Mouse (Mus musculus) liver, postnatal 0 days (tissue): ENCODE data around the gene Cops7b. TPM values are rescaled to one million over a fixed set of nuclear protein-coding genes. Genes with fewer than 3 reads are reported as not detected.
"Not testable (repeated sequence)": the region's sequence is repeated elsewhere in the genome, so short reads cannot be mapped to it uniquely, and the experiment has no call there.

Experiments used
- ATAC-seq: fragments of 200-750 bp; cut with Nextera tagmentation; 2 replicates; pipeline ENCODE4 v1.8.0; 2017; ENCODE audit warnings: mild to moderate bottlenecking, moderate library complexity
- DNase-seq: peaks from one replicate; pipeline ENCODE4 v3.0.0-alpha.2; 2016
- H3K27ac ChIP-seq: fragments of 300-500 bp; sonication (generic); 2 replicates; pipeline ENCODE4 v1.5.1; 2014; ENCODE audit warnings: antibody characterized with exemption, moderate library complexity, mild to moderate bottlenecking, low read depth
- H3K27me3 ChIP-seq: fragments of 300-500 bp; sonication (generic); 2 replicates; pipeline ENCODE4 v1.6.1; 2014; ENCODE audit warnings: low read length, control low read depth, mixed read lengths; ENCODE audit not compliant: insufficient read depth
- H3K36me3 ChIP-seq: fragments of 300-500 bp; sonication (generic); replicated peaks from 2 replicates; pipeline ENCODE4 v1.6.1; 2014; ENCODE audit warnings: mild to moderate bottlenecking, control low read depth, low read length, moderate library complexity, mixed read lengths; ENCODE audit not compliant: insufficient read depth
- H3K4me1 ChIP-seq: fragments of 300-500 bp; sonication (generic); 2 replicates; pipeline ENCODE4 v1.6.1; 2014; ENCODE audit warnings: antibody characterized with exemption, mild to moderate bottlenecking, control low read depth; ENCODE audit not compliant: insufficient read depth
- H3K4me2 ChIP-seq: fragments of 300-500 bp; sonication (generic); 2 replicates; pipeline ENCODE4 v1.6.1; 2014; ENCODE audit warnings: low read depth, mild to moderate bottlenecking, low read length, moderate library complexity, mixed read lengths
- H3K4me3 ChIP-seq: fragments of 300-500 bp; sonication (generic); 2 replicates; pipeline ENCODE4 v1.5.1; 2014; ENCODE audit warnings: low read depth, low read length
- H3K9ac ChIP-seq: fragments of 300-500 bp; sonication (generic); replicated peaks from 2 replicates; pipeline ENCODE4 v1.6.1; 2014; ENCODE audit warnings: mild to moderate bottlenecking, moderate library complexity
- H3K9me3 ChIP-seq: fragments of 300-500 bp; sonication (generic); 2 replicates; pipeline ENCODE4 v1.6.1; 2016; ENCODE audit warnings: mild to moderate bottlenecking, control low read depth, low read length, mixed read lengths
- CTCF ChIP-seq: sonication (generic); IDR thresholded peaks from 2 replicates; pipeline ENCODE4 v1.5.1; 2016; ENCODE audit warnings: antibody characterized with exemption, low read depth
- EP300 ChIP-seq: IDR thresholded peaks from 2 replicates; pipeline ENCODE4 v1.6.1; 2016; ENCODE audit warnings: antibody characterized with exemption, low read depth, mild to moderate bottlenecking
- WGBS: fragments of 180-500 bp; shearing (Covaris S2); extraction: QIAGEN DNeasy Blood & Tissue Kit; methylation state at CpG from one replicate; pipeline ENCODE4 v1.1.7; 2014; ENCODE audit not compliant: insufficient replicate concordance; 5-methylcytosine and 5-hydroxymethylcytosine counted together
- polyA plus RNA-seq: library from polyadenylated mRNA; unstranded; fragments of >200 nt; fragmentation: Nextera tagmentation; extraction: Ambion mirVana; gene quantifications from 2 replicates; pipeline ENCODE4 v1.2.1, GENCODE M21; 2015

Cops7b gene
- 8.5 and 9.8 TPM in 2 replicates for polyA plus RNA-seq

GRCm38 (mm10) chr1:86582451-86583096, at the start of gene Cops7b, which contains the start of gene Pde6d:
Gene Cops7b (plus strand): TSS chr1:86582904.
Gene Pde6d (minus strand): TSS chr1:86582629.
- ATAC-seq (peak; percentile 97), DNase-seq (peak; percentile 93)
- Histone ChIP-seq H3K27ac (peak within 1 kb of the TSS; percentile 67), H3K9ac (peak within 1 kb of the TSS; percentile 85), H3K36me3 (no peaks in the 10 kb centered on the region), H3K4me2 (peak within 1 kb of the TSS; percentile 95), H3K4me3 (peak within 1 kb of the TSS; percentile 85), H3K27me3 (no peaks in the 10 kb centered on the region), H3K9me3 (no peaks in the 10 kb centered on the region), H3K4me1 (peaks cover 33% of the 10 kb centered on the region)
- no peak for TF ChIP-seq EP300
- TF ChIP-seq CTCF: no peak
- WGBS: under 1% methylated on average over 26 of the region's 26 CpGs

DNA sequence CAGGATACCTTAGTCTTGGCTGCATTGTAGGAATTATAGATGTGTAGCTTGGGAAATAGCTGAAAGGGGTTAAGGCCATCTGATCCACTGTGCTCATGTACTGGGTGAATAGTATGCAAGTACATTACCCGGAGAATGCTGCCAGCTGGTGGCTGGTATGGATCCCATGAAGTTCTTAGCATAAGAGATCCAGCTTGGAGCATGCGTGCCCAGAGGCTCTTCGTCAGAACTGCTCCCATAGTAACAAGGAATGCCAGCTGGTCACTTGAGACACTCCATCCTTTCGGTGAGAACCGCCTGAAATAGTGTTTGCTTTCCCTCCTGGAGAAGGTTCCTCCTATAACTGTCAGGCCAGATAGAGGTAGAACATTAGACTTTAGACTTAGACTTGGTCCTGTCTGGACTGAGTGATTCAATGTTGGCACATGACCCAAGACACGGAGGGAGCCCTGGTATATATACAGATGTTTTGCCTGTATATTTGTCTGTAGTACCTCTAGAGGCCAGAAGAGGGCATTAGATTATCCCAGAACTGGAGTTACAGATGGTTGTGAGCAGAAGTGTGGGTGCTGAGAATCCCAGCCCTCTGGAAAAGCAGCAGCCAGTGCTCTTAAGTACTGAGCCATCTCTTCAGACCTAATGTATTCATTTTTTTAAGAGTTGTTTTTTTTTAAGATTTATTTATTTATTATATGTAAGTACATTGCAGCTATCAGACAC, 49.1 kb upstream of the Cops7b start:
- H3K27ac ChIP-seq: no peak overlapping the region
- H3K4me1 ChIP-seq: peaks cover 17% of the 10 kb centered on the region
- no peak overlapping the region for H3K4me2 ChIP-seq
- H3K9ac ChIP-seq: no peak overlapping the region
- H3K27me3 ChIP-seq: no peaks in the 10 kb centered on the region
- H3K36me3 ChIP-seq: peaks cover 15% of the 10 kb centered on the region
- no peaks in the 10 kb centered on the region for H3K9me3 ChIP-seq
- WGBS: 92% methylated on average over 6 of the region's 6 CpGs
- DNase-seq (no peak), ATAC-seq (no peak)
- TF ChIP-seq EP300 (no peak), CTCF (peak; percentile 53)
- no peak overlapping the region for H3K4me3 ChIP-seq

GRCm38 (mm10) chr1:86538383-86538782, 44.3 kb upstream of the Cops7b start:
- no peak overlapping the region for H3K4me2 ChIP-seq
- peak; percentile 33 for DNase-seq
- H3K4me3 ChIP-seq: no peak overlapping the region
- H3K9me3 ChIP-seq: no peaks in the 10 kb centered on the region
- no peaks in the 10 kb centered on the region for H3K4me1 ChIP-seq
- no peak overlapping the region for H3K9ac ChIP-seq
- ATAC-seq: no peak
- TF ChIP-seq CTCF: peak; percentile 61
- no peak for TF ChIP-seq EP300
- H3K27me3 ChIP-seq: no peaks in the 10 kb centered on the region
- no peak overlapping the region for H3K27ac ChIP-seq
- 64% methylated on average over 3 of the region's 3 CpGs for WGBS
- H3K36me3 ChIP-seq: peaks cover 15% of the 10 kb centered on the region

DNA sequence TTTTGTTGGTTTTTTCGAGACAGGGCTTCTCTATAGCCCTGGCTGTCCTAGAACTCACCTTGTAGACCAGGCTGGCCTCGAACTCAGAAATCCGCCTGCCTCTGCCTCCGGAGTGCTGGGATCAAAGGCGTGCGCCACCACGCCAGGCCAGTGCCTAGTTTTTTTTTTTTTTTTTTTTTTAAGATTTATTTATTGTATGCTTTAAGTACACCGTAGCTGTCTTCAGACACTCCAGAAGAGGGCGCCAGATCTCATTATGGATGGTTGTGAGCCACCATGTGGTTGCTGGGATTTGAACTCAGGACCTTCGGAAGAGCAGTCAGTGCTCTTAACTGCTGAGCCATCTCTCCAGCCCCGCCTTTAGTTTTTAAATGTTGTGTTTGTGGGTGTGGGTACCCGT, 43.1 kb upstream of the Cops7b start:
- H3K4me3 ChIP-seq, DNase-seq, H3K9ac ChIP-seq, ATAC-seq, H3K4me2 ChIP-seq, H3K27ac ChIP-seq, H3K27me3 ChIP-seq, H3K4me1 ChIP-seq, H3K9me3 ChIP-seq: not testable (repeated sequence)
- 82% methylated on average over 12 of the region's 12 CpGs for WGBS
- peaks cover 23% of the 10 kb centered on the region for H3K36me3 ChIP-seq
- peak; percentile 16; the same call in 1 of the 2 replicates for TF ChIP-seq CTCF

GRCm38 (mm10) chr1:86542584-86542983, 40.1 kb upstream of the Cops7b start:
- Histone ChIP-seq H3K36me3 (peaks cover 37% of the 10 kb centered on the region), H3K4me2 (no peak overlapping the region), H3K9ac (no peak overlapping the region), H3K9me3 (no peaks in the 10 kb centered on the region), H3K27me3 (no peaks in the 10 kb centered on the region), H3K27ac (no peak overlapping the region), H3K4me3 (no peak overlapping the region), H3K4me1 (no peaks in the 10 kb centered on the region)
- no peak for DNase-seq
- TF ChIP-seq EP300 (0 out of 2 replicates have a peak, but pooled peaks have one; percentile 17), CTCF (no peak)
- WGBS: 60% methylated on average over 2 of the region's 2 CpGs
- no peak for ATAC-seq

- Histone ChIP-seq H3K4me3 (no peak overlapping the region), H3K9ac (no peak overlapping the region), H3K4me1 (0 out of 2 replicates have a peak, but pooled peaks cover under 1% of the 10 kb centered on the region), H3K9me3 (no peaks in the 10 kb centered on the region), H3K4me2 (no peak overlapping the region), H3K27ac (no peak overlapping the region), H3K27me3 (no peaks in the 10 kb centered on the region), H3K36me3 (peaks cover 37% of the 10 kb centered on the region)
- 85% methylated on average over 3 of the region's 3 CpGs for WGBS
- no peak for DNase-seq
- ATAC-seq: no peak
- TF ChIP-seq CTCF: no peak
- TF ChIP-seq EP300: no peak
Observed at GRCm38 (mm10) chr1:86546797-86547196, 35.9 kb upstream of the Cops7b start.
